Mouse (Mus musculus): Measurements from ENCODE around the gene Sbf1.

DNA sequence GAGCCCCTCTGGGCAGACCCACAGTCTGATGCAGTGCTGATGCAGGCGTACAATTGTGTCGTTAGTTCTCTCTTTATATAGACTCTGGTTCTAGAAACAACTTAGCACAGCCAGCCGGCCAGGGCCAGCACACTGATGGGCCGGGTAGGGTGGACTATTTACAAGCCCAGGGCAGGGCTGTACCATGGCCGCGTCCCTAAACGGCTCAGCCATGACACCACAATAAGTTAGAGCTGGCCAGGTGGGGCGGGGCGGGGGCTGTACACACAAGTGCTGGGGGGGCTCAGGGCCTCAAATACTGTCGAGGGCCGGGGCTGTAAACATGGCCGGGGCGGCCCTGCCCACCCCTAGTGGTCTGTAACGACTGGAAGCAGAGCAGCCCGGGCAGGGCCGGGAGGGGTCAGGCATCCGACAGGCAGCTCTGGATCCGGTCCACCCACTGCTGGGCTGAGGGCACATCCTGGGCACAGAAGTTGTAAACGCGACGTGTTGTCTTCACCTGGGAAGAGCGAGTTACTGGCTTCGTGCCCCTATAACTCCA, 26.8 kb downstream of the Sbf1 start:
- no peak for TF ChIP-seq MAX (IDR thresholded peaks at IDR 0.05)
- no peak for TF ChIP-seq MYOG (IDR thresholded peaks at IDR 0.05; ENCODE audit: control insufficient read depth, extremely low read depth, insufficient read length)
- TF ChIP-seq CTCF (IDR thresholded peaks at IDR 0.05; ENCODE audit: control insufficient read depth, insufficient read depth, insufficient read length) = no peak
- no peak for TF ChIP-seq USF1 (IDR thresholded peaks at IDR 0.05; ENCODE audit: low read depth)

Measured in C2C12 (cell line).